In the genomic region with DNA sequence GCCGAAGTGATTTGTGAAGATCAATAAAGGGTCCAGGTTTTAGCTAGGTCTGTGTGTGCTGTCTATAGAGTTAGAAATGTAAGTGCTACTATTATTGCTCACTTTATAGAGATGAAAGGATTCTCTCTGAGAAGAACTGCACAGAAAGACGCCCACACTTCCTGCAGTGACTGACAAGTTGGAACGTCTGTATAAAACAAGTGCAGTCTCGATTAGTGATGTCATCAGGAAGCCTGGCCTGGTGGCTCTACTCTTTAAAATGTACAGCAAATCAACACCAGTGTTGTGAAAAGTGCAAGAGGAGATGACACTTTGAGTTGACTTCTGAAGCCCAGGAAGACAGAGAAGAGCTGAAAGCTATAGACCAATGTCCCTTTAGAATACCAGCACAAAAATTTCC, we compare ENCODE assay signal across 11 mouse cellular contexts.
DNase-seq lines count a peak whose midpoint lies in the region; ATAC-seq lines count a peak whose summit lies in the region.
"Had no signal": no experiment of that assay in that cellular context is flagged by ENCODE, and none has a peak within 500 bp of the region (broad histone marks: within the 10 kb centered on the region; RNA-seq: fewer than 3 reads in every experiment).

No protein-coding gene starts in this region.

- DNase-seq in layer of hippocampus, adult 18-20 months (ENCODE audit: low spot score in 2 of 2), result peak; percentile 34 to 66
- DNase-seq in layer of hippocampus, postnatal 36 days, result no peak
- peak; percentile 37 to 49 for DNase-seq in CD8-positive naive resting alpha-beta T cell, adult 2 months (ENCODE audit: low read depth in 2 of 2, low spot score in 2 of 2)
- peak; percentile 7 to 15 for DNase-seq in thymus, postnatal 36 days
- DNase-seq in cerebellum, postnatal 10 days, result no peak
- no peak for DNase-seq in kidney, postnatal 14 days
- DNase-seq: adrenal gland, postnatal 36 days; gastrocnemius, postnatal 36 days; kidney, postnatal 25 days; lung, postnatal 4 days had no signal

- ATAC-seq in megakaryocyte, adult 5-6 weeks (ENCODE audit: poor library complexity, severe bottlenecking), result peak; percentile 54

Comparison
In these comparisons a context has a peak if more than half of its experiments do, and no peak if none do; other contexts are left out.
1. DNase-seq: peak in layer of hippocampus, adult 18-20 months (2 of 2), CD8-positive naive resting alpha-beta T cell, adult 2 months (2 of 2) and thymus, postnatal 36 days (2 of 2); none in layer of hippocampus, postnatal 36 days (0 of 2), cerebellum, postnatal 10 days (0 of 2) and kidney, postnatal 14 days (single experiment).